9 mouse cellular contexts compared by ENCODE assay signal in genomic region chr12:95691961-95692767, GRCm38 (mm10). TPM values are rescaled to one million over a fixed set of nuclear protein-coding genes. Genes with fewer than 3 reads are reported as not detected.
A peak's percentile ranks its signal among the peaks of the same experiment; 100 is the strongest.
DNase-seq lines count a peak whose midpoint lies in the region; ATAC-seq and TF ChIP-seq lines count a peak whose summit lies in the region.
"Had no signal": no experiment of that assay in that cellular context is flagged by ENCODE, and none has a peak within 500 bp of the region (broad histone marks: within the 10 kb centered on the region; RNA-seq: fewer than 3 reads in every experiment).

Flrt2 (plus strand) TSS chr12:95692226.

- H3K27me3 ChIP-seq in heart, embryonic 10.5 days (ENCODE audit: insufficient read depth, poor library complexity, severe bottlenecking) = peaks cover 3% of the 10 kb centered on the region; the same call in 1 of the 2 replicates
- H3K27me3 ChIP-seq in liver, embryonic 15.5 days = peaks cover 65% of the 10 kb centered on the region
- H3K27me3 ChIP-seq: CH12.LX had no signal

- intact Hi-C loops in gastrocnemius, adult 2 months (cut with DNase I) = no loop called here

- no peak within 1 kb of the TSS for H3K9ac ChIP-seq in liver, embryonic 15.5 days

- no peaks in the 10 kb centered on the region for H3K9me3 ChIP-seq in heart, embryonic 10.5 days
- H3K9me3 ChIP-seq in liver, embryonic 15.5 days (replicated peaks) = no peaks in the 10 kb centered on the region

- WGBS in heart, embryonic 10.5 days = under 1% methylated on average over 32 of the region's 32 CpGs
- WGBS in liver, embryonic 15.5 days (ENCODE audit: insufficient replicate concordance) = under 1% methylated on average over 32 of the region's 32 CpGs

- peak within 1 kb of the TSS; percentile 36 for H3K4me2 ChIP-seq in liver, embryonic 15.5 days

- no peak for TF ChIP-seq CTCF in gastrocnemius, adult 2 months (IDR thresholded peaks at IDR 0.05)

- H3K27ac ChIP-seq in gastrocnemius, adult 2 months = peak within 1 kb of the TSS; percentile 90
- H3K27ac ChIP-seq in heart, embryonic 10.5 days = peak within 1 kb of the TSS; percentile 65
- H3K27ac ChIP-seq in liver, embryonic 15.5 days (replicated peaks) = no peak within 1 kb of the TSS

- DNase-seq in gastrocnemius, adult 2 months = peak; percentile 46
- no peak for DNase-seq in gastrocnemius, postnatal 25 days
- peak; percentile 55 for DNase-seq in embryo, embryonic 11 days
- peak; percentile 77 for DNase-seq in heart, embryonic 10.5 days (ENCODE audit: low spot score)
- DNase-seq in kidney, postnatal 25 days = peak; percentile 53 to 62
- peak; percentile 60 for DNase-seq in retina, postnatal 1 day

- no peak for ATAC-seq in liver, embryonic 15.5 days (ENCODE audit: insufficient read depth)
- ATAC-seq in CD4-positive, CD25-positive, alpha-beta regulatory T cell, adult 4 months = no peak

- H3K4me1 ChIP-seq in heart, embryonic 10.5 days = peaks cover 23% of the 10 kb centered on the region; the same call in 1 of the 2 replicates
- H3K4me1 ChIP-seq in liver, embryonic 15.5 days (replicated peaks) = no peaks in the 10 kb centered on the region; the same call in 1 of the 2 replicates

- no peaks in the 10 kb centered on the region for H3K36me3 ChIP-seq in heart, embryonic 10.5 days
- H3K36me3 ChIP-seq in liver, embryonic 15.5 days (replicated peaks) = no peaks in the 10 kb centered on the region

- H3K4me3 ChIP-seq in gastrocnemius, adult 2 months = peak within 1 kb of the TSS; percentile 73
- peak within 1 kb of the TSS; percentile 80 for H3K4me3 ChIP-seq in heart, embryonic 10.5 days
- peak within 1 kb of the TSS; percentile 2; the same call in 1 of the 2 replicates for H3K4me3 ChIP-seq in liver, embryonic 15.5 days (replicated peaks)

RNA-seq across cellular contexts. Expression of gene Flrt2, which starts in this region (rescaled TPM):
- 1 to 10 TPM; 4.5 to 9.1 TPM for total RNA-seq in gastrocnemius, adult 2 months (2021)
- 1 to 10 TPM; 5.1 to 7.3 TPM for total RNA-seq in gastrocnemius, postnatal 25 days (2021)
- 20.7 and 29.0 TPM in 2 replicates for polyA plus RNA-seq in heart, embryonic 10.5 days (2016; fragmentation: Nextera tagmentation; extraction: Ambion mirVana)
- 0.88 and 0.97 TPM in 2 replicates for polyA plus RNA-seq in liver, embryonic 15.5 days (2015; fragmentation: Nextera tagmentation; extraction: Ambion mirVana)
- not detected for polyA plus RNA-seq in CD4-positive, CD25-positive, alpha-beta regulatory T cell, adult 4 months (2017; shearing (Covaris generic))
- total RNA-seq: CH12.LX had no signal

Comparison
In these comparisons a context has a peak if more than half of its experiments do, and no peak if none do; other contexts are left out.
1. RNA of gene Flrt2 (polyA plus RNA-seq): 20.7 to 29.0 TPM in heart, embryonic 10.5 days; 0.88 to 0.97 TPM in liver, embryonic 15.5 days and not detected in CD4-positive, CD25-positive, alpha-beta regulatory T cell, adult 4 months; every median in the first group is over 10 times any median in the second.
2. H3K4me3 ChIP-seq: peak in every context shown above with its lines; median percentile 80 in heart, embryonic 10.5 days; 73 in gastrocnemius, adult 2 months; 2 in liver, embryonic 15.5 days.